Mouse (Mus musculus) ES-E14 (cell line): Measurements from ENCODE around the gene Olfr212. TPM values are rescaled to one million over a fixed set of nuclear protein-coding genes. Genes with fewer than 3 reads are reported as not detected.

Source experiments
- DNase-seq: peaks from one replicate; pipeline ENCODE4 v3.0.0-alpha.2; 2013; ENCODE audit warnings: low read depth, low spot score
- H3K27ac ChIP-seq: 2 replicates; pipeline ENCODE4 v1.5.1; 2012; ENCODE audit warnings: low read depth, mild to moderate bottlenecking, low read length, moderate library complexity, mixed read lengths; ENCODE audit not compliant: poor library complexity, insufficient read depth, severe bottlenecking
- H3K36me3 ChIP-seq: 2 replicates; pipeline ENCODE4 v1.6.1; 2012; ENCODE audit warnings: mild to moderate bottlenecking, low read length, moderate library complexity, mixed read lengths; ENCODE audit not compliant: control insufficient read depth, poor library complexity, insufficient read depth, severe bottlenecking
- H3K4me1 ChIP-seq, 2 experiments: fragments of 150-350 bp in 1 of 2; sonication (generic) in 1 of 2; 2 replicates each; pipeline ENCODE4 v1.6.1; 2012; ENCODE audit warnings: low read length in 2 of 2, mild to moderate bottlenecking in 1 of 2, mixed read lengths in 1 of 2; ENCODE audit not compliant: control insufficient read depth in 2 of 2, insufficient read depth in 2 of 2, poor library complexity in 1 of 2
- H3K4me3 ChIP-seq, 2 experiments: fragments of 150-350 bp in 1 of 2; sonication (generic) in 1 of 2; 2 replicates each; pipeline ENCODE4 v1.5.1; 2012; ENCODE audit warnings: low read length in 2 of 2, low read depth in 1 of 2, mild to moderate bottlenecking in 1 of 2, mixed read lengths in 1 of 2; ENCODE audit not compliant: insufficient read depth in 1 of 2, poor library complexity in 1 of 2, severe bottlenecking in 1 of 2
- H3K9ac ChIP-seq: 2 replicates; pipeline ENCODE4 v1.6.1; 2012; ENCODE audit warnings: low read depth, mild to moderate bottlenecking, low read length, mixed read lengths; ENCODE audit not compliant: poor library complexity, insufficient read depth, severe bottlenecking
- H3K9me3 ChIP-seq: fragments of 150-350 bp; sonication (generic); 2 replicates; pipeline ENCODE4 v1.6.1; 2012; ENCODE audit warnings: low read depth, mild to moderate bottlenecking, low read length; ENCODE audit not compliant: control insufficient read depth, insufficient read depth
- CHD2 ChIP-seq: IDR thresholded peaks from 2 replicates; pipeline ENCODE4 v1.6.1; 2014; ENCODE audit warnings: mild to moderate bottlenecking, low read depth, low read length, inconsistent platforms
- HCFC1 ChIP-seq: IDR thresholded peaks from 2 replicates; pipeline ENCODE4 v1.6.1; 2012; ENCODE audit warnings: low read length, inconsistent platforms, borderline replicate concordance; ENCODE audit not compliant: insufficient read depth
- MAFK ChIP-seq: IDR thresholded peaks from 2 replicates; pipeline ENCODE4 v1.6.1; 2014; ENCODE audit warnings: mild to moderate bottlenecking, low read depth, low read length, inconsistent platforms; ENCODE audit not compliant: insufficient read depth
- ZC3H11A ChIP-seq: IDR thresholded peaks from 2 replicates; pipeline ENCODE4 v1.6.1; 2012; ENCODE audit warnings: low read depth, mild to moderate bottlenecking, inconsistent platforms, low read length, borderline replicate concordance
- ZNF384 ChIP-seq: IDR thresholded peaks from 2 replicates; pipeline ENCODE4 v1.6.1; 2012; ENCODE audit warnings: low read depth, low read length, inconsistent platforms
- in situ Hi-C, 2 experiments: fragments of 600-800 bp; cut with MboI; formaldehyde crosslinking; loops; one replicate each; pipeline ENCODE4 v1.15.1; 2025; ENCODE audit warnings: low sequenced_read_pairs in 2 of 2, inconsistent platforms in 1 of 2; ENCODE audit not compliant: unreplicated experiment in 2 of 2
- total RNA-seq: library from RNA; depleted of rRNA; stranded (reverse); fragments of 300-350 nt; gene quantifications from 2 replicates; pipeline ENCODE4 v1.2.3, GENCODE M21; 2012; rRNA removed

Olfr212 gene
- total RNA-seq, 1 experiment: not detected

DNA sequence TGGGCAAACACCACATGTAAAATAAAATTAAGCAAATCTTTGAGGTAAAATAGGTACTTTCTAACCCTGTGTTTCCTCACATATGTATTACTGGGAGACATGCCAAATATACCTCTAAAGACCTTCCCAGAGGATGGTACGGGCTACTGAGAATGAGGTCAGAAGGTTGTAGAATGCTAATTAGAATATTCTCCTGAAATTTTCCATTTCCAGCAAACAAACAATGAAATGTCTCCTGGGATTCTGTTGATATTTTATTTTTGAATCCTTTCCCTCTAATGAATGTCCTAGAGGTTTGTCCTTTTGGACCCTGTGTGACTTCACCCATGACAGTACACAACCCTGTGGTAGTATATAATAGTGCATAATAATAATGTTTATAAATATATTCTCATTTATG lies 47.6 kb downstream of the Olfr212 start, which contains the start of gene Olfr214:
TSS of gene Olfr214 (plus strand) at position 301 of the 400 bp plus-strand sequence.
- Histone ChIP-seq H3K27ac (no peak within 1 kb of the TSS), H3K4me1 (no peaks in the 10 kb centered on the region), H3K9ac (no peak within 1 kb of the TSS), H3K9me3 (no peaks in the 10 kb centered on the region), H3K36me3 (no peaks in the 10 kb centered on the region), H3K4me3 (no peak within 1 kb of the TSS)
- in situ Hi-C loops: loop anchor here (25.0 kb wide), 1 partner anchor 267 kb away; no protein-coding TSS in a partner anchor
- TF ChIP-seq ZNF384 (no peak), HCFC1 (no peak), CHD2 (no peak), ZC3H11A (no peak), MAFK (no peak)
- DNase-seq: no peak

- in situ Hi-C loops: loop anchor here (25.0 kb wide), 1 partner anchor 268 kb away; no protein-coding TSS in a partner anchor
- Histone ChIP-seq H3K9ac (no peak overlapping the region), H3K36me3 (no peaks in the 10 kb centered on the region), H3K4me1 (no peaks in the 10 kb centered on the region), H3K9me3 (no peaks in the 10 kb centered on the region), H3K27ac (no peak overlapping the region), H3K4me3 (no peak overlapping the region)
- TF ChIP-seq HCFC1 (no peak), MAFK (no peak)
- DNase-seq: no peak
Measured at GRCm38 (mm10) chr6:116554952-116555351, 48.6 kb downstream of the Olfr212 start.

Other genes starting within 250 kb of the Olfr212 start
- gene Zfand4, start 242.3 kb upstream of the Olfr212 start, total RNA-seq: 0.79 and 1.2 TPM in 2 replicates
- 17.6 and 20.1 TPM in 2 replicates for gene March8, start 168.5 kb upstream of the Olfr212 start, total RNA-seq
- gene Alox5, start 45.3 kb upstream of the Olfr212 start, total RNA-seq: 3.2 and 3.3 TPM in 2 replicates
- not detected in 2 replicates for gene Olfr211, start 17.4 kb upstream of the Olfr212 start, total RNA-seq
- not detected in 2 replicates for gene Olfr213, start 31.9 kb downstream of the Olfr212 start, total RNA-seq
- gene Gm5580, start 44.6 kb downstream of the Olfr212 start, total RNA-seq: 30.2 and 40.1 TPM in 2 replicates
- gene Olfr214, start 47.7 kb downstream of the Olfr212 start, total RNA-seq: not detected in 2 replicates
- not detected in 2 replicates for gene Olfr215, start 77.7 kb downstream of the Olfr212 start, total RNA-seq
- gene Zfp422, start 122.5 kb downstream of the Olfr212 start, total RNA-seq: 5.1 and 7.0 TPM in 2 replicates
- 0.18 TPM in 1 of 2 replicates, not detected in the other for gene Depp1, start 144.1 kb downstream of the Olfr212 start, total RNA-seq
- 0.74 and 2.8 TPM in 2 replicates for gene Rassf4, start 167.4 kb downstream of the Olfr212 start, total RNA-seq
- 0.62 and 0.85 TPM in 2 replicates for gene Tmem72, start 210.4 kb downstream of the Olfr212 start, total RNA-seq